Mouse (Mus musculus) 416B (cell line): ENCODE measurements at regions not wholly inside any gene's neighbourhood (a gene's known extent, or its start where the extent isn't known, plus 50 kb on each side); places are given as distances from the start of the nearest gene placed in this dataset.

Source experiments
- DNase-seq: peaks from one replicate; pipeline ENCODE4 v3.0.0; 2011; ENCODE audit warnings: low read depth

DNA sequence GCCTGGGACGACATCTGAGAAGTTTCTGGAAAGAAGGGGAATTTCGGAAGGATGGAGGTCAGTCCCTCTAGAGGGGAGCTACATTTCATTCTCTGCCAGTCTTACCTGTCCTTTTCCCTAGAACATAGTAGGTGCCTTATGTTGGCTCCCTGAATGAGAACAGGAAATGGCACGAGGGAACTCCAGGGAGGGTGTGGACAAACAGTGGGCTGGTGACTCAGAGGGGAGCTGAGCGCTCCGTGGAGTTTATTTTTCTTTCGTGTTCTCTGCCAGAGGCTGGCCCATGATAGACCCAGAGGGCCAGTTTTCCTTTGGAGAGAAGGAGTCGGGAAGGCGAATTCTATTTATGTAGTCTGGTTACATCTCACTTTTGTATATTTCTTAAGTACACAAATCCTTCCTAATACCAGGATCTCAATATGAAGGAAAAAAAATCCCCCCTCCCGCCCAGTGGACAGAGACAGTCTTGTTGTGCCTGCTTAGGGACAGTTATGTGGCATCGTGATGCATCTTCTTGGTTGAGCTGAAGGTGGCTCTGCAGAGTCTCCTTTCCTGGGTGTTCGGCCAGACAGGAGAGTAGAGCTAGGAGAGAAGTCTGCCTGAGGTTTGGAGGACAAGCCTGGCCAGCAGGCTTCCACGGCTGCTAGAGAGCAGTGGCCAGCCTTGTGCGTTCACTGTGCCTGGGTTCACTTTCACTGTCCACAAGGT, 84.3 kb upstream of the Rbpj start:
- DNase-seq: no peak

DNA sequence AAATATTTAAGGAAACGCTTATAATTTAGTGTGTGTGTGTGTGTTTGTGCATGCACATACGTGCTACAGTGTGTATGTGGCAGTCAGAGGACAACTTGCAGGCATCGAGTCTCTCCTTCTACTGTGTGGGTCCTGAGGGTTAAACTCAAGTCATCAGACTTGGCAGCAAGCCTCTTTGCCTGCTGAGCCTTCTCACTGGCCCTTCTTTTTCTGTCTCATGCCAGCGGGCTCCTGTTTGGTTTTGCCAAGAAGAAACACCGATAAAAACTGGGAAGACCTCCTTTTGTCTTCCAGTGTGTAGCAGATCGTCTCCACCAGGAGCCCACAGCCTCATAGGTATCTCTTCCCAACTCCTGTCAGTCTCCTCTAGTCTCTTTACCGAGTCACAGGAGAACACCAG, 81.9 kb upstream of the Rbpj start:
- no peak for DNase-seq

DNA sequence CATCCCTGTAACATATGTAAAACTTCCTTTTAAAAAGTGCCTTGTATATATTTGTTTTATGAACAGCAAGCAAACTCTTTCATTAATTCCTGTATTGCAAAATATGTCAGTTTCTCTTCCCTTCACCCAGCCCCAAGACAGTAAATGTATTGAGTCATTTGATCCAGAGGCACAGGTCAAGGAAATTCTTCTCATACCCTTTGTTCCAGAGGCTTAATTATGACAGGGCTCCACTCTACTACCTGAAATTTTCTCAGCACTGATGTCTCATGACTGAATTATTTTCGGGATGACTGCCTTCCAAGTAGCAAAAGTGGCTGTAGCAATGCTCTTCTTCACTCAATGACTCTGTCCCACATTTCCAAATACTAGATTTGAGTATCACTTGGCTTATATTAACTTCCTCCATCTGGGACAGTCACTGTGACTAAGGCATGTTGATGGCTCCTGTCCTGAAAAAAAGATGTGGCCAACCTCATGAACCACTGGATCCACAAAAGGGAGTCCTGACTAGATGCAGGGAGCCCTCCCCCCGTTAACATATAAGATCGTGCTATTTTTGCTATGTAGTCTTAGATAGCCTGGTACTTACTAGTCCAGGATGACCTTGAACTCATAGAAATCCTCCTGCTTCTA, 80.3 kb upstream of the Rbpj start:
- peak; percentile 20 for DNase-seq

DNA sequence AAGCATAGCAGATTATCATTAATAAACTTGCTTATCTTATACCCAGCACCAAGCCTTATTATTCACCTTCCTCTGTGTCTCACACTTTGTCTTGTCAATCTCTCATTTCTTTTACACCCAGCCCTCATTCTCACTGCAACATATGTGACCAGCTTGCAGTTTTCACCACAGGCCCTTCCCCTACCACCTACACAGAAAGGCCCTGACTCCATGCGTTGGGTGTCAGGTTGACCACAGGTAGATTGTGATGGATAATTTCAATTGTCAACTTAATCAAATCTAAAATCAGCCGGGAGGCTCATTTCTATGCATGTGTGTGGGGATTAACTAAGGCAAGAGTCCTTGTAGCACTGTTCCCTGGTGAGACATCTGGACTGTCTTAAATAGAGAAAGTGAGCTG, 72.4 kb upstream of the Rbpj start:
- DNase-seq: no peak

DNA sequence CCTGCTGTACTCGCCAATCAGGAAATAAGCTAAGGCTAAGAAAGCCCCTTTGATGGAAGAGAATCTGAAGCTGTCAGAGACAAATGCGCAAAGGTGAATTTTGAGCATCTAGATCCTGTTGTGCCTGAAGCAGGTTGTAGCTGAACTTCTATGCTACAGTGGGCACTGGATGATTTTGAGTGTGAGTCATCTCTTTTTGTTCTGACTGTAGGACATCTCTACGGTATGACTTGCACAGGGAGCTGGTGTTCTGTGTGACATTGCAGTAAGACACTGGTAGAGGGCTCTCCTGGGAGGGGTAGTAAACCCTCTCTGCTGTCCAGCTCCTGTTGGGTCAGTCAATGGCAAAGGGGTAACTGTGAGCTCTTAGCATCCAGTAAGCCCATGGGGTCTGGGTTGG, 71.4 kb upstream of the Rbpj start:
- DNase-seq: no peak

DNA sequence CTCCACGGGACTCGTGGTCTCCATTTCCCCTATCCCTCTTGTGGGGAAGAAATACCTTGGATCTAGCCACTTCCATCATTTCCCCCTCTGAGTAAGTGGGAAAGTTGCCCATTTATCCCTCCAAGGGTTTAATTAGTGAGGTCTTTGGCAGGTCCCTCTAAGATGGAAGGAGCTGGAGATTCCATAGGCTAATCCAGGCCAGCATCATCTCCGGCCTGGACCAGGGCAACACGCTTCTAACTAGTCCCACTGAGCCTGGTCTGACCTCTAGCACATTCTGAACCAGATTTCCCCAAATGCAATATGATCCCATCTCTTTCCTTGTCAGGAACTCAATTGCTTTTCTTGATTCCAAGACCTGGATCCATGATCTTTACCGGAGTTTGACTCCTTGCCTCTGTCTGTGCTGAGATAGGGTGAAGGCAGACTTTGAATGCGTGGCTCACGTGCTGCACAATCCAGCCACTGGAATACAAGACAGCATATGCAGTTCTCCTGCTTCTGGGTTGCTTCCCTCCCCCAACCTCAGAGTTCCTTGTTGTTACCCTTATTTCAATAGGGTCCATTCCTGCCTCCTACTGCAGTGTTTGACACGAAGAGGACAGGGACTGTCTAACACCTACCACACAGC, 67.4 kb upstream of the Rbpj start:
- DNase-seq: no peak

DNA sequence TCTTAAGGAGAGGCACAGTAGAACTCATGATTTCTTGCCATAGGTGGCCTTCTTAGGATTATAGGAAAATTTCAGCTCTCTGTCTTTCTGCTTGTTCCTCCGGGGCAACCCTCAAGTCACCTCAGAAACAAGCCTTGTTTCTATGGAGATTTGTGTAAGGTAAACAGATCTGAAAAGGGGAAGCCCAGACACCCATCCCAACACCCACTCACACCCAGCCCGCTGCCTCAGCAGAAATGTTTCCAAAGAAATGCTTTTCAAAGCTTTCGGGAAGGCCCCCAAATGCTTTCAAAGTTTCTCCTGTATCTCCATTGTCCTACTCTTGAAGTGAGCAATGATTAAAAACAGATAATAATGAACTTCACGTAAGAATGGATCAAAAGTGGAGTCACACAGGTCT, 64.9 kb upstream of the Rbpj start:
- no peak for DNase-seq

DNA sequence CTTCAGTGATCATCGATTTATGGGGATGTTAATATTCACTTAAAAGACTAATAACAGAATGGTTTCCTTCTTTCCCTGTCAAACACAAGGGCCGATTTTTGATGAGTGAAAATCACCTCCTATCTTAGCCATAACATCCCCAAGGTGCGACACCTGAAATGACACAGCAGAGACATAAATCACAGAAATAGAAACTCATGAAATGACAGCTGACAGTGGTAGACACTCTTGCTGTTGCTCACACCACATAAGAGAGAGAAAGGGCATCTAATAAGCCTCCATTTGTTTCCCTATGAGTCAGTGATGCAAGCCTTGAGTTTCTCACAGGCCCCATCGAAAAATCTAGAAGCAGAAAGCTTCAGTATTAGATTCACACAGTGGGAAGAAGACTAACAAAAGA, 63.9 kb upstream of the Rbpj start:
- DNase-seq: no peak

DNA sequence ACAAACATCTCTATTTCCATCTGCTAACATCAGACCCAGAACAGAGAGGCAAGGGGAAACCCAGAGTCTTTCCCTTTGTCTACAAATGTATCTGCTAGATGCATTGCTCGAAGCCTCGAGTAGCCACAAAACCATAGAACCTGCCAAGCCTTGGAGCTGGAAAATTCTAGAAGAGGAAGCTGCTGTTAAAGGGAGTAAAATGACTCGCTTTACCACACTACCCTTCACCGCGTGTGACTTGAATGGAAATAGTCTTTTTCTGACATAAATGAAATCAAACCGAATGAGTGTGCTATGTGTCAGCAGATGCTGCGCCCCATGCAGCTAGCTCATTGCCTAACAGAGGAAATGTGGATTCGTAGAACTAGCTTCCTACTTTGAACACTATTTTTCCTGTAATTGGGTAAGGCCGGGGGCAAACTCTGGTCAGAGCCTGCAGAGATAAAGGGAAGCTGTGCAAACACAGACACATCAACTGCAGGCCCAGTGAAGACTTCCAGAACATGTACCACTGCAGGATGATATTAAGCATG, 63.3 kb upstream of the Rbpj start:
- peak; percentile 87 for DNase-seq

DNA sequence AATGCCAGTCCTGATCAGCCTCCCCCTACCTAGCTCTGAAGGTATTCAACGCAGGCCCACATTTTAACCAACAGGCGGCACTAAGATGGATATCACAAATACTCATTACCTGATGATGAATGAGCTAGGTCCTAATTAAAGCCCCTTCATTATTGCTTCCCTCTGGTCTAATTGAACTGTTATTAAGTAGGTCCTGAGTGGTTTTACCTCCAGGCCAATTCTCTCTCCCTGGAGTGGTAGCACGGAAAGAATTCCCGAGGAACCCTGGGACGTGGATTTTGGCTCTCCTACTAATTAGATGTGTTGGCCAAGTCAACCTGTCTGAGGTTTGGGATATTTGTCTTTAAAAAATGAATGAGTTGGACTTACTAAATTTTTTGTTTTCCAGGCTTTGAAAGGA, 60.0 kb upstream of the Rbpj start:
- no peak for DNase-seq

DNA sequence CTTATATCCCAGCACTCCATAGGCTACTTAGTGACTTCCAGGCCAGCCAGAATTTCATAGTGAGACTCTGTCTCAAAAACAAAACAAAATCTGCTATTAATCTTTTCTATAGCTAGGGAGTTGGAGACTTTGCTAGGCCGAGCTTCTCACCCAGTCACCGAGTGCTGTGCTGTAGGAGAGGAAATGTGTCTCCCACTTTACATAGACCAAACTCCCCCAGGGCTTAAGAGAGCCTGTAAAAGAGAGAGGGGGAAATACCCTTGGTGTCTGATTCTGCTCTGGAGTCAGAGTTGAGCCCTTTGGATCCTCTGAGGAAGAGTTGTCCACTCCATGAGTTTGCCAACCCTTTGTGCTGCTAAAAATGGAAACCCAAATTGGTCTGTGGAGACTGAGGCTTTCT, 58.3 kb upstream of the Rbpj start:
- no peak for DNase-seq

DNA sequence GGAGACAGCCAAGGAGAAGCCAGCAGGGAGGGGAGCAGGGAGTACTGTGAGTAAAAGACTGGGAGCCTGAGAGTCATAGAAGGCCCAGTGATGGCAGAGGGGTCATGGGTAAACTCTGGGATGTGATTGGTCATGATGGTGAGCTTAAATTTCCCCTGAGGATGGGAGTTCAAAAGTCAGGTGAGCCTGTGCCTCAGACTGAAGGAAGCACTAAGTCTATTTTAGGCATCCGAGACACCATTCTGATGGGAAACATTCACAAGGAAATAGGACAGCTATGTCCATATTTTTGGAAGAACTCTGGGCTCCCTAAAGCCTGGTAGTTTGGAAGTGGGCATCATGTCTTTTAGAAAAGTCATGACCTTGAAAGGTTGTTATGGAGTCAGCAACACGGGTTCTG, 57.7 kb upstream of the Rbpj start:
- DNase-seq: no peak

DNA sequence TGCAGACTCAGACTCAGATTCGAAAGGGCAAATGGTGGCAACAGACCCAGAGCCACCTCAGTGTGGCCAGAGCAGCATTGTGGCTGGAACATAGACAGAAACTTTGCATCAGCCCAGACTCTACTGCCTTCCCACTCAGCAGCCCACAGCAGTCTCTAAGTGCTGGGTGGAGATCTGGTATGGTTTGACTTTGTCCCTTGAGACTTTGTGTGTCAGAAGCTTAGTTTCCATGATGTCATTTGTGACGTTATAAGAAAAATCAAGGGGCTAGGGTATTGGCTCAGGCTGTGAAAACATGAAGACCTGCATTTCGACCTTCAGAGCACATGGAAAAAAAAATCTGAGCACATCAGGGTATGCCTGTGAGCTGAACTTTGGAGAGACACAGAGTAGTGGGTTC, 56.2 kb upstream of the Rbpj start:
- DNase-seq: no peak

DNA sequence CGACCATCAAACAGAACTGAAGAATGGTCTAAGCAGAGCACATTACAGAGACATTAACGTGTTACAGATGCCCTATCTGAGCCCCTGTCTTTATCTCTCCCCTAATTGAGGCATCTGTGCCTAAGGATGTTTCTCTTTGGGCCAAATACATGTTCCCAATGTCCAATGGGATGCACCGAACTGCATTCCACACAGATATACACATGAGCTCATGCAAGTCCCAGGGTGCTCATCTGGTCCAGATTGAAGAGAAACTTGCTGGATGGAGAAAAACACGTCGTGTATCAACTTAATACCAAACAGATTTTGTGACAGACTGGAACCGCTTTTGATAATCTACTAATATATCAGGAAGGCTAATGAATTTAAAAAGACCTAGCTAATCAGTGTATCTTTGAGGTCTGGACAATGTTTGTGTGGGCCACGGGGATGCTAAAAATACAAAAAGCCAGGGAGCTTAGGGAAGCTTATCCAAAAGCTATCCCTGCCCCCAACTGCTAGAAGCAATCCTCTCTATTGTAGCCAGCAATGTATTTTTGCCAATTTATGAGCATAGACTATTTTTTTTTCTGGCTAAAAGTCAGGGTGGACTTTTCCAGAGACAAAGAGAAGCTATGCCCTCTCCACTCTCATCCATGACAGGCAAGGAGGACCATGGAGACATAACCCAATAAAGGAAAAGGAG, 53.4 kb upstream of the Rbpj start:
- no peak for DNase-seq

DNA sequence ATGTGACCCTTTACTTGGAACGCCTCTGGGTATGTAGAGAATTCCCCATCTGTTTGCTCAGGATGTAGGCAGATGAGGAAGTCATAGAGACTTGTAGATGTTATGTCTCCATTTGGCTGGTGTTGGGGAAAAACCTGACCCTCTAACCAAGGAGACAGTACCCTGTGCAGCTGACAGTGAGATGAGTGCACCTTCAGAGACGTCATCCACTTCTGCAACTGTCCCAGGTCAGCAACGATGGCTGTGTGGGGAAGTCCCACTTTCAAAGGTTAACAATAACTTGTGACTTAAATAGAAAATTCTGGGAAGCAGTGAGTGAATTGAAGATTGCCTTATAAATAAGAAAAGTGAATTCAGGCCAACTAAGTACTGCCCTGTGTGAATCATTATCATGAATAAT, 52.3 kb upstream of the Rbpj start:
- no peak for DNase-seq

DNA sequence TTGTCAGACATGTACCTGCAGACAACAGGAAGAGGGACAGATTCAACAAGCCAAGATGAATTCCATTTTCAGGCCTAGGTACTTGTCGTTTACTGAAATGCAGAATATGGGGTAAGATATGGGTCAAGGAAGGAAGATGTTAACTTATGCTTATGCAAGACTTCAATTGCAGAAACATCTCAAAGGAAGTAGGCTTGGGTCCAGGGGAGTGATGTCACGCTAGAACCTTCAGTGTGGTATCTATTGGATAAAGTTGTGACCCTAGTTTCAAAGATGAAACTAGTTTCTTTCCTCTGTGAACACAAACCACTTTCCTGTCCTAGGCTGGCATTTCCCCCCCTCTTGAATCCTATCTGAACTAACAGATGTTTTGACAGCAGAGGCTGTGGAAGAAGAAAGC, 50.5 kb upstream of the Rbpj start:
- DNase-seq: peak; percentile 62
